Mouse (Mus musculus): ENCODE measurements around the gene Nipbl. TPM values are rescaled to one million over a fixed set of nuclear protein-coding genes. Genes with fewer than 3 reads are reported as not detected.
"Not testable (repeated sequence)": the region's sequence is repeated elsewhere in the genome, so short reads cannot be mapped to it uniquely, and the experiment has no call there.

The Nipbl gene
- polyA plus RNA-seq, 1 experiment from 2014 or later: 17.5 TPM

DNA sequence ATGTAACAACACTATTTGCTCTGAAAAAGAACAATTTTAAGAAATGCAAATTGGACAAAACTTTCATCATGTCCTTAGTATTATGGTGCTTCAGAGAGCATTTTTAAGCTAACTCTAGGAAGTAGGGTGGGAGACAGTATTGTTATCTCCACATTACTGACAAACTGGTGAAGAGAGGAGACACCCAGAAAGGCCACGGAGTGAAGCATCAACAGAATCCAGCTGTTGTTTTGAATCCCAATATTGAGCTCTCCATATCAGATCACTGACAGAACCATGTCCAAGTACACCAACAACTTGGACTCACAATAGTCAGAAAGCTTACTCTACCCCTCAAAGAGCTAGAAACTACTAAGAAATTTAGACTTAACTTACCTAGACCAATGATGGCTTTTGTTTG, 138.8 kb downstream of the Nipbl start:
- Histone ChIP-seq H3K4me3 (ENCODE audit: low read depth, low read length) (no peak overlapping the region), H3K9me3 (replicated peaks; ENCODE audit: control insufficient read depth, low read length) (no peaks in the 10 kb centered on the region), H3K27ac (ENCODE audit: low read depth, low read length) (no peak overlapping the region), H3K4me2 (no peak overlapping the region), H3K36me3 (ENCODE audit: control insufficient read depth, insufficient read depth, low read length) (peaks cover 24% of the 10 kb centered on the region), H3K4me1 (ENCODE audit: control insufficient read depth, insufficient read depth, low read length) (no peaks in the 10 kb centered on the region), H3K27me3 (ENCODE audit: control insufficient read depth, insufficient read depth, low read length) (no peaks in the 10 kb centered on the region), H3K9ac (ENCODE audit: low read depth, low read length) (no peak overlapping the region)
- ATAC-seq (replicated peaks; ENCODE audit: insufficient number of reproducible peaks, low FRiP score, low TSS enrichment): no peak
- 58% methylated on average over 1 of the region's 1 CpGs for WGBS (ENCODE audit: insufficient replicate concordance)

DNA sequence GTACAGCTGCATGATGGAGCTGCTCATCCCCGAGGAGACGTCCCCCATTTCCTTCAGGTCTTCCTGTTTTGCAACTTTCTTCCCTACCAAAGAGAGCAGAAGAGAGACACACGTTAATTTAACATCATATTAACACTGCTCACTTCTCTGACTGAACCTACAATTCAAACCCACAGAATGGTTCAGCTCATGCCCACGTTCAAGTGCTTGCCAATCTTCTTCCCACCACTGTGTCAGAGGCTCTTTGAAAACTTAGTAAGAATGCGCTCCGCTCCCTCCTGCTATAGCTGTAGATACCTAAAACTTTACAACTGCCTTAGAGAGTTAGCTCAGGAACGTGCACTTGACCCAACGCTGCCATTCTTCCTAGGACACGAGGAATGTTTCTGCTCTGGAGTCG, 141.3 kb downstream of the Nipbl start:
- ATAC-seq (replicated peaks; ENCODE audit: insufficient number of reproducible peaks, low FRiP score, low TSS enrichment): no peak
- no peak overlapping the region for H3K9ac ChIP-seq (ENCODE audit: low read depth, low read length)
- H3K27me3 ChIP-seq (ENCODE audit: control insufficient read depth, insufficient read depth, low read length): no peaks in the 10 kb centered on the region
- no peak overlapping the region for H3K27ac ChIP-seq (ENCODE audit: low read depth, low read length)
- no peaks in the 10 kb centered on the region for H3K9me3 ChIP-seq (replicated peaks; ENCODE audit: control insufficient read depth, low read length)
- no peaks in the 10 kb centered on the region for H3K4me1 ChIP-seq (ENCODE audit: control insufficient read depth, insufficient read depth, low read length)
- WGBS (ENCODE audit: insufficient replicate concordance): 90% methylated on average over 10 of the region's 10 CpGs
- H3K4me2 ChIP-seq: no peak overlapping the region
- H3K36me3 ChIP-seq (ENCODE audit: control insufficient read depth, insufficient read depth, low read length): peaks cover 24% of the 10 kb centered on the region
- no peak overlapping the region for H3K4me3 ChIP-seq (ENCODE audit: low read depth, low read length)

DNA sequence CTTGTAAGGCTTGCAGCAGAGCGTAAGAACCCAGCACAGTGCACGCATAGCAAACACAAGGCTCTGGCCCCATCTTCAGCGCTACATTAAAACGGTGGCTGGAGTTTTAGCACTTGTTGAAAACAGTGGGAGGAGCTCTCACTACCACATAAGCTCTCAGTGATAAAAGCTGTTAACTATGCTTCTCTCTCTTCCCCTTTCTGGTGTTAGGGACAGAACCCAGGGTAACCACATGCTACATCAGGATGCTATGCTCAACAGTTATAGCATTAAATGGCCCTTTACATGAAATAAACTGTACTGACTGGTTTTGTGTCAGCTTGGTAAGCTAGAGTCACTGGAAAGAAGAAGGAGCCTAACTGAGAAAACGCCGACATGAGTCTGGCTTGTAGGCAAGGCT, 150.1 kb downstream of the Nipbl start:
- peaks cover 29% of the 10 kb centered on the region for H3K36me3 ChIP-seq (ENCODE audit: control insufficient read depth, insufficient read depth, low read length)
- WGBS (ENCODE audit: insufficient replicate concordance): 90% methylated on average over 6 of the region's 6 CpGs
- no peak for ATAC-seq (replicated peaks; ENCODE audit: insufficient number of reproducible peaks, low FRiP score, low TSS enrichment)

DNA sequence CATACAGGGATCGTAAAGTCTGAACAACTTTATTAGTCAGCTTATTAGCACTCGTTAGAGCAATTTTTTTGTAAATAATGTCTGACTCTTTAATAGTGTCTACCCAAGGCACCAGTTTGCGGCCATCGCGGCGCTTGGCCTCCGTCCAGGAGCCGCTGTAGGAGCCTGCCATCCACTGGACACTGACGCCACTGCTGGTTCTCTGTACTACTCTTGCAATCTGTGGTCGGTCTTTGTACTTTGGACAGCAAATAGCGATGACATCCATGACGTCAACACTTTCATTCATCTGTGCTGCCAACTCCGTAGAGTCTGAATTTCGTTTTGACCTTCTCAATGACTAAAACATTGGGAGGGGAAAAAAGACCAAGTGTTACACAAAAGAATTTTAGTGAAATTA, 153.0 kb downstream of the Nipbl start:
- Histone ChIP-seq H3K36me3 (ENCODE audit: control insufficient read depth, insufficient read depth, low read length) (peaks cover 25% of the 10 kb centered on the region), H3K4me2 (no peak overlapping the region), H3K27me3 (ENCODE audit: control insufficient read depth, insufficient read depth, low read length) (no peaks in the 10 kb centered on the region), H3K27ac (ENCODE audit: low read depth, low read length) (no peak overlapping the region), H3K4me3 (ENCODE audit: low read depth, low read length) (no peak overlapping the region), H3K9ac (ENCODE audit: low read depth, low read length) (no peak overlapping the region), H3K4me1 (ENCODE audit: control insufficient read depth, insufficient read depth, low read length) (no peaks in the 10 kb centered on the region), H3K9me3 (replicated peaks; ENCODE audit: control insufficient read depth, low read length) (no peaks in the 10 kb centered on the region)
- no peak for ATAC-seq (replicated peaks; ENCODE audit: insufficient number of reproducible peaks, low FRiP score, low TSS enrichment)
- 87% methylated on average over 14 of the region's 14 CpGs for WGBS (ENCODE audit: insufficient replicate concordance)

More for the DNA sequence above, 150.1 kb downstream of the Nipbl start:
- Histone ChIP-seq H3K4me2 (no peak overlapping the region), H3K4me1 (ENCODE audit: control insufficient read depth, insufficient read depth, low read length) (no peaks in the 10 kb centered on the region), H3K4me3 (ENCODE audit: low read depth, low read length) (no peak overlapping the region), H3K9me3 (replicated peaks; ENCODE audit: control insufficient read depth, low read length) (no peaks in the 10 kb centered on the region), H3K27ac (ENCODE audit: low read depth, low read length) (no peak overlapping the region), H3K27me3 (ENCODE audit: control insufficient read depth, insufficient read depth, low read length) (no peaks in the 10 kb centered on the region), H3K9ac (ENCODE audit: low read depth, low read length) (no peak overlapping the region)

DNA sequence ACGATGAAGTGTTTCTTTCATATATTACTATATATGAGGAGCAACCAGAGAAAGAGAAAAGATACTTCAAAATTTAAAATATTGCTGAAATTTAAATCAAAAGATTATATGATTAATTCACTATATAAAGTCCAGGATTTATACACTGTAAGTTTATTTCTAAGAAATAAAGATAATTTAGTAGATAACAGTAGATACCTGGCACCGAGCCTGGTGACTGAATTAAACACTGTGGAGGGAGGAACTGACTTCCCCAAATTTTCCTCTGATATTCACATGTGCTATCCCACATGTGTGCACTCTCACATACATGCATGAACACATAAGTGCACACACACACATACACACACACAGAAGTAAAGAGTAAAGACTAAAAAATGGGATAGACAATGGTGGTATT, 162.1 kb downstream of the Nipbl start:
- H3K27ac ChIP-seq (ENCODE audit: low read depth, low read length): no peak overlapping the region
- H3K4me1 ChIP-seq (ENCODE audit: control insufficient read depth, insufficient read depth, low read length): no peaks in the 10 kb centered on the region
- no peaks in the 10 kb centered on the region for H3K36me3 ChIP-seq (ENCODE audit: control insufficient read depth, insufficient read depth, low read length)
- H3K4me2 ChIP-seq: no peak overlapping the region
- H3K9me3 ChIP-seq (replicated peaks; ENCODE audit: control insufficient read depth, low read length): no peaks in the 10 kb centered on the region
- 82% methylated on average over 2 of the region's 2 CpGs for WGBS (ENCODE audit: insufficient replicate concordance)
- no peak for ATAC-seq (replicated peaks; ENCODE audit: insufficient number of reproducible peaks, low FRiP score, low TSS enrichment)
- H3K27me3 ChIP-seq (ENCODE audit: control insufficient read depth, insufficient read depth, low read length): no peaks in the 10 kb centered on the region
- no peak overlapping the region for H3K9ac ChIP-seq (ENCODE audit: low read depth, low read length)
- no peak overlapping the region for H3K4me3 ChIP-seq (ENCODE audit: low read depth, low read length)

DNA sequence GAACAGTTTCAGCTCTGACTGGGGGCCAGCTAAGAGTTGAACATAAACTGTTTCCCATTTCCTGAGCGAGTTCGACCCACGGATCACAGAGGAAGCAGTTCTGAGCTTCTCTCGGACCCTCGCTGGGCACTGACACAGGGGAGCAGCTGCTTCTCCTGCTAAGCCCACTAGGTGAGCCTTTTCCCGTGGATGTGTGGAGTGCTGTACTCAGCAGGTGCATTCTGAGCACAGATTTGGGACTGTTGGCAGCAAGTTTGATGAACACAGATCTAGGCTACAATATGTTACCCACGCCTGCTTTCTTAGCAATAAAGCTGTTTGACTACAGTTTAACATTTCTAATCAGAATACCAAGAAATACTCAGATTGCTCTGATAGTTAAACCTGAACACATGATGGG, 162.6 kb downstream of the Nipbl start:
- 80% methylated on average over 7 of the region's 7 CpGs for WGBS (ENCODE audit: insufficient replicate concordance)
- H3K4me3 ChIP-seq (ENCODE audit: low read depth, low read length): no peak overlapping the region
- no peaks in the 10 kb centered on the region for H3K9me3 ChIP-seq (replicated peaks; ENCODE audit: control insufficient read depth, low read length)

DNA sequence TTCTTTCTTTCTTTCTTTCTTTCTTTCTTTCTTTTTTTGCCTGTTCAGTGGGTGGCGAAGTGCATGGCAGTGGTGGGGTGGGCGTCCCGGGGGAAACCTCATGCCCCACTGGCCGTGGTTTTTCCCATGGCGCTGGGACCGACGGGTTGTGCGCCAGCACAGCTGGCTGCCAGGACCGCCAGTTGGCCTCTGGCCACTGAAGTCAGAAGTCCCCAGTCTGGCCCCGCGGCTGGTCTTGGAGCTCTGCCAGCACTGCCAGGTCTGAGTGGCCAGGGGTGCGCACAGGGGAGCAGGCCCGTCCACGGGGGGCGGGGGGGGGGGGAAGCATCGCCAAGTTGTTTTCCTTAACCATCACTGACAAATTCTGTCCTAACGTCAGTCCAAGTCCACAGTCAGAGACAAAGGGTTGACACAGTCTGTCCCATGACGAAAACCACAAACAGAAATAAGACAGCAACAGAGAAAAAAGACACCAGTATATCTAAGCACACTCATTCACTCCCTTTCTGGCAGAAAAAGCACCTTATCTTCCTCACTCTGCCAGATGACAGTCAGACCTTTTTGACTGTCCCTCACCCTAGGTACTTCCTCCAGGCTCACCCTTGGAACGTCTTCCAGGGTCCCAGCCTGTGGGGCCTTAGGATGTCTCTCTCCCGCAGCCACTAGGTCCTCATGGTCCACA, 164.2 kb downstream of the Nipbl start:
- Histone ChIP-seq H3K27me3 (ENCODE audit: control insufficient read depth, insufficient read depth, low read length) (no peaks in the 10 kb centered on the region), H3K4me2 (peak overlapping the region; percentile 61), H3K4me3 (ENCODE audit: low read depth, low read length) (peak overlapping the region; percentile 41; the same call in 1 of the 2 replicates), H3K9ac (ENCODE audit: low read depth, low read length) (no peak overlapping the region), H3K27ac (ENCODE audit: low read depth, low read length) (no peak overlapping the region), H3K36me3 (ENCODE audit: control insufficient read depth, insufficient read depth, low read length) (no peaks in the 10 kb centered on the region), H3K4me1 (ENCODE audit: control insufficient read depth, insufficient read depth, low read length) (no peaks in the 10 kb centered on the region), H3K9me3 (replicated peaks; ENCODE audit: control insufficient read depth, low read length) (no peaks in the 10 kb centered on the region)
- 0 out of 2 replicates have a peak, but pooled peaks have one; percentile 46 for ATAC-seq (replicated peaks; ENCODE audit: insufficient number of reproducible peaks, low FRiP score, low TSS enrichment)
- 65% methylated on average over 19 of the region's 20 CpGs for WGBS (ENCODE audit: insufficient replicate concordance)

More for the DNA sequence above, 162.6 kb downstream of the Nipbl start:
- Histone ChIP-seq H3K9ac (ENCODE audit: low read depth, low read length) (no peak overlapping the region), H3K4me2 (no peak overlapping the region), H3K4me1 (ENCODE audit: control insufficient read depth, insufficient read depth, low read length) (no peaks in the 10 kb centered on the region), H3K27me3 (ENCODE audit: control insufficient read depth, insufficient read depth, low read length) (no peaks in the 10 kb centered on the region), H3K27ac (ENCODE audit: low read depth, low read length) (no peak overlapping the region), H3K36me3 (ENCODE audit: control insufficient read depth, insufficient read depth, low read length) (no peaks in the 10 kb centered on the region)
- ATAC-seq (replicated peaks; ENCODE audit: insufficient number of reproducible peaks, low FRiP score, low TSS enrichment): no peak

DNA sequence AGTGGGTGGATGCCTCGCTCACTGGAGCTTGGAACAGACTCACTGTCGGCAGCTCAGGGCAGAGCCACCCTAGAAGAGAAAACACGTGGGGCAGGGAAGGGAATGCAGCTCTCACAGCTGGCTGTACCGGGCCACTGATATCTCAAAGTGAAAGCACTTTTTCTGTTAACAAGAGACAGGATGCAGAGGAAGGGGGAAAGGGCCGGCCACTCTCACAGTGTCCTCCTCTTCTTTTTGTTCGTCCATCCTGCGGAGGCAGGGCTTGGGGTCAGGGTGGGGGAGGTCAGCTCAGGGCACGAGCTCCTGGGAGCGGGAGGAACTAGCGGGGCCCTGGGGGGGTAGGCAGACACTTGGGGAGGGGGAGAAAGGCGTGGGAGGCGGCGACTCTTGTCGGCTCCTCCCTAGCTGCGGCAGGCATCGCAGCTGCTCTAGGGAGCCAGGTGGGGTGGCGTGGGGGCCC, 164.9 kb downstream of the Nipbl start:
- Histone ChIP-seq H3K36me3 (ENCODE audit: control insufficient read depth, insufficient read depth, low read length) (no peaks in the 10 kb centered on the region), H3K4me3 (ENCODE audit: low read depth, low read length) (peak overlapping the region; percentile 41), H3K4me1 (ENCODE audit: control insufficient read depth, insufficient read depth, low read length) (no peaks in the 10 kb centered on the region), H3K9ac (ENCODE audit: low read depth, low read length) (peak overlapping the region; percentile 60; the same call in 1 of the 2 replicates), H3K27me3 (ENCODE audit: control insufficient read depth, insufficient read depth, low read length) (no peaks in the 10 kb centered on the region), H3K27ac (ENCODE audit: low read depth, low read length) (0 out of 2 replicates have a peak overlapping the region, but pooled peaks have one; percentile 24), H3K4me2 (peak overlapping the region; percentile 61), H3K9me3 (replicated peaks; ENCODE audit: control insufficient read depth, low read length) (no peaks in the 10 kb centered on the region)
- WGBS (ENCODE audit: insufficient replicate concordance): 31% methylated on average over 17 of the region's 17 CpGs
- ATAC-seq (replicated peaks; ENCODE audit: insufficient number of reproducible peaks, low FRiP score, low TSS enrichment): peak; percentile 55; the same call in 1 of the 2 replicates

DNA sequence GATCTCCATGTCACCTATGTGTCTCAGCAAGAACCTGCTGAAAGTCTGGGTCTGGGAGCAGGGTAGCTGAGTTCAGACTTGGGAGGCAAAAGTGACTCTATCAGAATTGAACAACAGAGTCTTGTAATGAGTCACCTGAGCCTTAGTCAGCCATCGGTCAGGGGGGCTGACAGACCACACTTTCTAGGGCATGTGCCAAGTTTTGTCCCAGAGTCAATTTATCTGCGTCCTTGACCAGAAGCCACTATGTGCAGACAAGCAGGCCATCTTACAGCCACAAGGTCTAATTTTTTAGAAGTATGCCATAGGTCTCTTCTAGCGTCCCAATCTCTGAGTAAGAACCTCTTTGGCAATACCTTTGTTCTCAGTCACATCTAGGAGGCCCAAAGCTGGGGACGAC, 166.3 kb downstream of the Nipbl start:
- 87% methylated on average over 4 of the region's 4 CpGs for WGBS (ENCODE audit: insufficient replicate concordance)
- not testable (repeated sequence) for H3K27ac ChIP-seq (ENCODE audit: low read depth, low read length); H3K4me1 ChIP-seq (ENCODE audit: control insufficient read depth, insufficient read depth, low read length); H3K9me3 ChIP-seq (replicated peaks; ENCODE audit: control insufficient read depth, low read length); ATAC-seq (replicated peaks; ENCODE audit: insufficient number of reproducible peaks, low FRiP score, low TSS enrichment); H3K36me3 ChIP-seq (ENCODE audit: control insufficient read depth, insufficient read depth, low read length); H3K4me2 ChIP-seq; H3K4me3 ChIP-seq (ENCODE audit: low read depth, low read length); H3K27me3 ChIP-seq (ENCODE audit: control insufficient read depth, insufficient read depth, low read length); H3K9ac ChIP-seq (ENCODE audit: low read depth, low read length)
